In the genomic region with DNA sequence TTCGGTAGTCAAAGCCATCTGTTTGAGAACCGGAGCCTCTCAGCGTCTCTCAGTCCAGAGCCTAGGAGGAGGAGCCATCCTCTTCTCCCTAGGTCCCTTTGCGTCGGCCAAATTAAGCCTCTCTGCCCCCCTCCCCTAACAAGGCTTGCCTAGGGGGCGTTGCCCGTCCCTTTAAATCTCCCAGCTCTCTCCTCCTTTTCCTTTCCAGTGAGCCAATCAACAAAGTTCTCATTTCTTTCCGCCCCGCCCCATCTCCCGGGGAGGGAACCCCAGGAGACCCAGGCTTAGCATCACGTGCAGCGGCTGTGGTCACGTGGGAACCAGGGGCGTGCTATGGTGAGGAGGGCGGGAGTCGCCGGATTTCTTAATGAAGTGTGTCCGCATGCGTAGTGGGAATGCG, we compare ENCODE assay signal across 9 mouse cellular contexts. TPM values are rescaled to one million over a fixed set of nuclear protein-coding genes. Genes with fewer than 3 reads are reported as not detected.
DNase-seq lines count a peak whose midpoint lies in the region; ATAC-seq lines count a peak whose summit lies in the region.
"Had no signal": no experiment of that assay in that cellular context is flagged by ENCODE, and none has a peak within 500 bp of the region (broad histone marks: within the 10 kb centered on the region; RNA-seq: fewer than 3 reads in every experiment).

No protein-coding gene starts in this region.

- H3K4me1 ChIP-seq in hindbrain, embryonic 13.5 days (replicated peaks), result peaks cover 2% of the 10 kb centered on the region; the same call in 1 of the 2 replicates
- H3K4me1 ChIP-seq in limb, embryonic 15.5 days, result peaks cover 16% of the 10 kb centered on the region

- H3K36me3 ChIP-seq in hindbrain, embryonic 13.5 days, result no peaks in the 10 kb centered on the region
- H3K36me3 ChIP-seq in limb, embryonic 15.5 days, result no peaks in the 10 kb centered on the region
- H3K36me3 ChIP-seq: G1E had no signal

- H3K9ac ChIP-seq in hindbrain, embryonic 13.5 days, result no peak overlapping the region
- no peak overlapping the region for H3K9ac ChIP-seq in limb, embryonic 15.5 days

- peak overlapping the region; percentile 23 for H3K4me2 ChIP-seq in hindbrain, embryonic 13.5 days
- peak overlapping the region; percentile 47 for H3K4me2 ChIP-seq in limb, embryonic 15.5 days

- H3K9me3 ChIP-seq in hindbrain, embryonic 13.5 days, result no peaks in the 10 kb centered on the region
- no peaks in the 10 kb centered on the region for H3K9me3 ChIP-seq in limb, embryonic 15.5 days

- WGBS in hindbrain, embryonic 13.5 days, result under 1% methylated on average over 20 of the region's 20 CpGs
- WGBS in limb, embryonic 15.5 days, result under 1% methylated on average over 20 of the region's 20 CpGs

- H3K27ac ChIP-seq in hindbrain, embryonic 13.5 days, result no peak overlapping the region
- H3K27ac ChIP-seq in limb, embryonic 15.5 days, result no peak overlapping the region

- no peak overlapping the region for H3K4me3 ChIP-seq in hindbrain, embryonic 13.5 days
- peak overlapping the region; percentile 39 for H3K4me3 ChIP-seq in limb, embryonic 15.5 days

- H3K27me3 ChIP-seq in hindbrain, embryonic 13.5 days, result peaks cover 99% of the 10 kb centered on the region
- H3K27me3 ChIP-seq in limb, embryonic 15.5 days, result peaks cover 93% of the 10 kb centered on the region

- ATAC-seq in hindbrain, embryonic 13.5 days (ENCODE audit: low FRiP score), result peak; percentile 57; the same call in 1 of the 2 replicates
- peak; percentile 79 for ATAC-seq in limb, embryonic 15.5 days (ENCODE audit: insufficient number of reproducible peaks, low FRiP score, low TSS enrichment, low read depth)

- peak; percentile 18 for DNase-seq in ovary, adult 18-20 months (ENCODE audit: low spot score)
- no peak for DNase-seq in ovary, postnatal 36 days (ENCODE audit: low spot score)
- peak; percentile 80 for DNase-seq in forelimb bud, embryonic 11.5 days (ENCODE audit: low read depth, low spot score)
- peak; percentile 41 for DNase-seq in retina, postnatal 7 days (ENCODE audit: low read depth, low spot score)
- DNase-seq in layer of hippocampus, adult 18-20 months (ENCODE audit: low spot score in 2 of 2), result no peak
- no peak for DNase-seq in cerebellum, postnatal 14 days

RNA-seq across cellular contexts. Expression of a gene that starts 0.3 kb away (rescaled TPM):
- polyA plus RNA-seq in hindbrain, embryonic 13.5 days (2015; fragmentation: Nextera tagmentation; extraction: Ambion mirVana), result not detected in 2 replicates
- polyA plus RNA-seq in limb, embryonic 15.5 days (2015; fragmentation: Nextera tagmentation; extraction: Ambion mirVana), result 7.7 and 7.9 TPM in 2 replicates
- not detected for total RNA-seq in layer of hippocampus, adult 18-20 months (2021)
- total RNA-seq: G1E had no signal
- polyA plus RNA-seq: G1E had no signal

RNA-seq across cellular contexts. Expression of a gene that starts 15.9 kb away (rescaled TPM):
- polyA plus RNA-seq in hindbrain, embryonic 13.5 days (2015; fragmentation: Nextera tagmentation; extraction: Ambion mirVana), result not detected in 2 replicates
- 3.9 TPM in 2 replicates for polyA plus RNA-seq in limb, embryonic 15.5 days (2015; fragmentation: Nextera tagmentation; extraction: Ambion mirVana)
- not detected for total RNA-seq in layer of hippocampus, adult 18-20 months (2021)
- total RNA-seq: G1E had no signal
- polyA plus RNA-seq: G1E had no signal

RNA-seq across cellular contexts. Expression of a gene that starts 33.6 kb away (rescaled TPM):
- polyA plus RNA-seq in hindbrain, embryonic 13.5 days (2015; fragmentation: Nextera tagmentation; extraction: Ambion mirVana), result not detected in 2 replicates
- polyA plus RNA-seq in limb, embryonic 15.5 days (2015; fragmentation: Nextera tagmentation; extraction: Ambion mirVana), result 1.5 and 1.7 TPM in 2 replicates
- not detected for total RNA-seq in layer of hippocampus, adult 18-20 months (2021)
- polyA plus RNA-seq: G1E had no signal

RNA-seq across cellular contexts. Expression of a gene that starts 46.0 kb away (rescaled TPM):
- not detected in 2 replicates for polyA plus RNA-seq in hindbrain, embryonic 13.5 days (2015; fragmentation: Nextera tagmentation; extraction: Ambion mirVana)
- polyA plus RNA-seq in limb, embryonic 15.5 days (2015; fragmentation: Nextera tagmentation; extraction: Ambion mirVana), result 5.6 and 6.0 TPM in 2 replicates
- not detected for total RNA-seq in layer of hippocampus, adult 18-20 months (2021)

RNA-seq across cellular contexts. Expression of a gene that starts 46.6 kb away (rescaled TPM):
- polyA plus RNA-seq in hindbrain, embryonic 13.5 days (2015; fragmentation: Nextera tagmentation; extraction: Ambion mirVana), result 32.3 and 39.2 TPM in 2 replicates
- 2.3 TPM in 2 replicates for polyA plus RNA-seq in limb, embryonic 15.5 days (2015; fragmentation: Nextera tagmentation; extraction: Ambion mirVana)
- total RNA-seq in layer of hippocampus, adult 18-20 months (2021), result not detected

Comparison
In these comparisons a context has a peak if more than half of its experiments do, and no peak if none do; other contexts are left out.
1. DNase-seq: peak in ovary, adult 18-20 months (single experiment), forelimb bud, embryonic 11.5 days (single experiment) and retina, postnatal 7 days (single experiment); none in ovary, postnatal 36 days (single experiment), layer of hippocampus, adult 18-20 months (0 of 2) and cerebellum, postnatal 14 days (0 of 2).